Mouse (Mus musculus) embryo, embryonic 10.5 days (tissue): ENCODE measurements at regions not wholly inside any gene's neighbourhood (a gene's known extent, or its start where the extent isn't known, plus 50 kb on each side); places are given as distances from the start of the nearest gene placed in this dataset.
A peak's percentile ranks its signal among the peaks of the same experiment; 100 is the strongest.

Experiments
- DNase-seq: peaks from one replicate; pipeline ENCODE4 v3.0.0-alpha.2; 2015; ENCODE audit warnings: low spot score

GRCm38 (mm10) chr3:81482742-81483141 lies 446.5 kb downstream of the Pdgfc start:
- peak; percentile 4 for DNase-seq

GRCm38 (mm10) chr3:81483363-81483762 lies 447.1 kb downstream of the Pdgfc start:
- peak; percentile 37 for DNase-seq

- DNase-seq: no peak
These were observed 427.1 kb upstream of the Ctso start for GRCm38 (mm10) chr3:81505316-81505715.

DNA sequence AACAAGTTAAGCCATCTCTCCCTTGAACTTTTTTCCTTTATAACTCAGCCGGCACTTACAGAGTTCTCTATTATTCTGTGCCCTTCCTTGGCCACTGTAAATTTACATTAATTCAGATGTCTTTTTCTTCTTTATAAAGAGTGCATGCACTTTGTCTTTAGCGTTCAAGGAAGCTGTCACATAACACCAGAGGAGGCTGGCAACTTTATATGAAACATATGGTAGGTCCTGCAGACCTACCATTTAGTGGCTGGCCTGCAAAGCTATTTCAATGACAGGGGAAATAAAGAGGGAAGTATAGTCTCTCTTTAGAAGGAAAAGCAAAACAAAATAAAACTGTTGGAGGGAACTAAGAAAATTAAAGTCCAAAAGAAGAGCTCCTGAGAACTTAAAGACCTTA lies 423.8 kb upstream of the Ctso start:
- DNase-seq: peak; percentile 28

GRCm38 (mm10) chr3:81521804-81522203 lies 410.6 kb upstream of the Ctso start:
- DNase-seq: no peak

GRCm38 (mm10) chr3:81530872-81531271 lies 401.5 kb upstream of the Ctso start:
- DNase-seq: no peak

DNA sequence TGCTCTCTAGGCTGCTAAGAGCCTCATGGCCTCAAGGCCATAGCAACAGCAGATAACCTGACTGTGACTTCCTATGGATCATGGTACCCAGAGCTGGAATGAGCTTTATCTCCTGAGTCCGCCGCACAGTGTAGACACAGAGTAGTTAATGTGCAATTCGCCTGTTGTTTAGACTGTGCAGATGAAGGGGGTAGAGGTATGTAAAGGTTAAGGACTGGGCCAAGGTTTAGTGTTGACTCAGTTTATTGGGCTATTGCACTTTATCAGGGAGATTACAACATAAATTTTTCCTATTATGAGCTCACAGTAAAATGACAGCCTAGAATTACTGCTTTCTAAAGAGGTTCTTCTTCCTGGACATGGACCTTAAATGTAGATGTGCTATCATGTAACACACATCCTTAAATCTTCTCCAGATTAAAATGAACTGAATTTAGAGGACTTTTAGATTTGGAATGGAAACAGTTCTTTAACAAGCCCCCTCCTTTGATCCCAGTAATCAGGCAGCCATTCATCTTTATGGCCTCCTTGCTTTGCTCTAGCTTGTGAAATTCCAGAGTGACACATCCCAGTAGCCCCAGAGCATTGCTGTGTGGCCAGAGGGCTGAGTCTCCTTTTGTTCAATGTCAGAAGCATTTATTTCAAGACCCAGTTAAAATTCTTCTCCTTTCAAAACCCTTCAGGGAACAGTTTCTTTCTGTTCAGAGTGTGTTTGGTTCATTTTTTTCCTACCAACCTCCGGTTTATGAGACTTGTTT lies 396.8 kb upstream of the Ctso start:
- peak; percentile 54 for DNase-seq

GRCm38 (mm10) chr3:81554773-81555172 lies 377.6 kb upstream of the Ctso start:
- DNase-seq: no peak

DNA sequence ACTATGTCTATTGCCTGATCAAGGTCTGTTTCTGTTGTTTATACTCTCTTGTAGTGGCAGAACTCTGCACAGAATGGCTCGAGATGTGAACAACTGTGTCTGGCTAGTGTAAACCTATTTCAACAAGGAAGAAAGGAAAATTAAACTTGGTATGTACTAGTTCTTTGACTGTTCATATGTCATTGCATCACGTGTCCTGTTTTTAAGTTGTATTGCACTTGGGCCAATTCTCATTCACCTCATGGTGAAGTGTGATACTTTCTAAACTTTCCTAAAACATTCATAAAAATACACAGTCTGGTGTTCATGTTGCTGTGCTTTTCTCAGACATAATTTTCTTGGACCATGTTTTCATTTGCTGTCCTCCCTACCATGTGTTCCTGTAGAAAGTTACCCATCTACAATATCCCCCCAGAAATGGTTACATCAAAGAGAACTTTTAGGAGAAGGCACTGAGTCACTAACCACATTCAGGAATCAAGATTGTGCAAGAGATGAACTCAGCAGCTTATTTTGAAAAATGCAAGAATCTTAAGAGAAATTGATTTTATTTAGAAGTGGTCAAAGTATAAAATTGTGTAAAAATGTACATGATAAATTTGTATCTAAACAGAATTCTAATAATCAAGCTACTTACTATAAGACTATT lies 369.7 kb upstream of the Ctso start:
- DNase-seq: no peak

GRCm38 (mm10) chr3:81563858-81564756 lies 368.3 kb upstream of the Ctso start:
- no peak for DNase-seq

DNA sequence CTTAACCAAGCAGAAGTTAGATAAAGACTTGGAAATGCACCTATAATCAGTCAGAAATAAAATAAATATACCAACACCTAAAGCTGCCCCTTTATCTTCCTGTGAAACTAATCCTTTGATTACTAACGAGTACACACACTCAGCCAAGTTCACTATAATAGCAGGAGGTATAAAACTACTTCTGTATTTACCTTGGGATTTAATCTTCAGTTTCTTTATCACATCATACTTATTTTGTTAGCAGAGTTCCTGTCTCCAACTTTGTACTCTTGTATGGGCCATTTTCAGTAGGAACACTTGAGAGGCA lies 367.7 kb upstream of the Ctso start:
- DNase-seq: no peak

- peak; percentile 32 for DNase-seq
These were observed 348.9 kb upstream of the Ctso start for GRCm38 (mm10) chr3:81583387-81584027.

- no peak for DNase-seq
These were observed 343.3 kb upstream of the Ctso start for GRCm38 (mm10) chr3:81589109-81589508.

DNA sequence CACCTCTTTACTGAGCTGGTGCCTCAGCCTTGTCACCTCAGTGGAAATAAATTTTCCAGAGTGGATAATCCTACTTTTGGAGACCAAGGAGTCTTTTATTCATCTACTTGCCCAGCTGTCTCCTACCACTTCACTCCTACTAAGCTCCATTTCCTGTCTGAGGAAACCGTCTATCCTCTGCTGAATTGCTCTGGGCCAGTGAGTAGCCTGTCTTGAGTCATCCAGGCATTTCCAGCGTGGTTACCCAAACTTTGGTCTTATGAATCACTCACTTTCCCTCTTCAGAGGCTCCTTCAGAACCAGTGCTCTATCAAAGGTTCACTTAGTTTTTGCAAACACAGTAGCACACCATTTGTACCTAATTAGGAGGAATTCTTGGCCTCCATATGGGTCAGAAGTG lies 303.2 kb upstream of the Ctso start:
- no peak for DNase-seq

DNA sequence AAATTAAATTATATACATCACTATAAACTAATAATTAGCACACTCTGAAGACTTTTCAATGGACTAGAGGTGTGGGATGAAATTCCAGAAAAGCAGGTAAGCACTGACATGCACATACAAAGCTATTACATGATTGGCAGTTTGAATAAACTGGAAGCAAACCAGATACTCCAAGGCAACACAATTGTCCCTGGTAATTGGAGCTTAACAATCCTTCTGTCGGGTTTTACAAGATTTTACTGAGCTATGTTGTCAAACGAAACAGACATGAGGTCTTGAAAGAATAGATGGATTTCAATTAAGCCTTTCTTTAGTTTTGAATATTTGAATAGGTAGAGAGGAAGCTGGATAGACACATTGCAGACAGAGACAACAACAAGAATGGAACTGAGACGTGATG lies 273.9 kb upstream of the Ctso start:
- DNase-seq: peak; percentile 6

DNA sequence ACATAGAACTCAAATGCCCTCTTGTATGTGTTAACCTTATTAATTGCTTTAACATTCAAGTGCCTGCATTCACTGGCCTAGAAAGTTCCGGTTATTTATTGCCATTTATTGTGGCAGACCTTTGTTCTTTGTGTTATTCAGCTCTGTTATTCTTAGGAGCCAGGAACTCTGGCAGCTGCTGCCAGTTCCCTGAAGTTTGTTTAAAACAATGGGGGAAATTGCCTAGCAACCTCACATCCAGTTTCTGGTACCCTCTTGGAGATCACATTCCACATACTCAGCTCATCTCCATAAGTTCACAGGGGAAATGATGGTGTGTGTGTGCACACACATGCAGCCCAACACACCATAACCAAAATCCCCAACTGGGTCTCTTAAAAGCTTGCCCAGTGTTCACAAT lies 270.8 kb upstream of the Ctso start:
- DNase-seq: peak; percentile 74

- no peak for DNase-seq
These were observed 266.1 kb upstream of the Ctso start for GRCm38 (mm10) chr3:81666262-81666661.

DNA sequence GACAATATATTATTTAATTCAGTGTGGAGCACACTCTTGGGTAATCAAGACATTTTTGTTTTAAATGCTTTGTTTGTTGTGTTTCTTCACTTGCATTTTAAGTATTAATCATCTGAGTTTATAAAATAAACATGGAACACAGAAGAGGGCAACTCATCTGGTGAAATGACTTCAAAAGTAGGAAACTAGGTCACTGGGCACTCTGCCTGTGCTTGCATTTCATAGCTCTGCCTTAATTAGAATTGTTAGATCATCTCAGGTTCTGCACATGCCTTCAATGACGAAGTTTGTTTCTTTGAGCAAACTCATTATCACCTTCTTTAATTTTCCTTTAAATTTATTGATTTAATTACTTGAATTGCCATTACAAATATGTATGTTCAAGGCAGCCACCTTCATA lies 255.8 kb upstream of the Ctso start:
- DNase-seq: no peak

DNA sequence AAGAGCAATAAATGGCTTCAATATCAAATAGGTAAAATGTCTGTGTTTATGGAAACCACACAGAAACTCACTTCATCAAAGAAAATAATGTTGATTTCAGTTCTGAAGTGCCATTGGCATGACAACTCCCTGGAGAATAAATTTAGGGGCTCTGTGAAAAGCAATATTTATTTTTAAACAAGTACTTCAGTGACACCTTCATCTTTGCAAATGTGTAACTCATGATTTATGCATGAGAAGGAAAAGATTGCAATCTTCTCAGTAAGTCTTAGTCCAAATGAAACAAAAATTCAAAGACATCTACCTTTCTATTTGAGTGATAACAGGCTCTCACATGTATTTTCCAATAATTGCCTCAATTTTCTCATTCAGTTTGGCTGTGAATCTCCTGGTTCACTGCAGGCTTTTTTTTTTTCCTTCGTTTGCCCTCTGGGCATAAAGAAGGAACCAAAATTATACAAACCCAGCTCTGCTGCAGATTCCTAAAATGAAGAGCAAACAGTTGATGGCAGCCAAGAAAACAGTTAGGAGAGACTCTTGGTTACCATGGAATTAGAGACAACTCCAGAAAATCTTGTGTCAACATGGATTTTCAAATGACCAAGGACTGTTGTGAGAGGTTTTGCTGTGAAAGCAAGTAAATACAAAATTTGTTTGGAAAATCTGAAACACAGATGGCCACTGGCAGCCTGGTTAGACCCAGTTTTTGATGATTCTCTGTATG lies 230.3 kb upstream of the Ctso start:
- DNase-seq: no peak

GRCm38 (mm10) chr3:81718911-81719310 lies 213.5 kb upstream of the Ctso start:
- no peak for DNase-seq

DNA sequence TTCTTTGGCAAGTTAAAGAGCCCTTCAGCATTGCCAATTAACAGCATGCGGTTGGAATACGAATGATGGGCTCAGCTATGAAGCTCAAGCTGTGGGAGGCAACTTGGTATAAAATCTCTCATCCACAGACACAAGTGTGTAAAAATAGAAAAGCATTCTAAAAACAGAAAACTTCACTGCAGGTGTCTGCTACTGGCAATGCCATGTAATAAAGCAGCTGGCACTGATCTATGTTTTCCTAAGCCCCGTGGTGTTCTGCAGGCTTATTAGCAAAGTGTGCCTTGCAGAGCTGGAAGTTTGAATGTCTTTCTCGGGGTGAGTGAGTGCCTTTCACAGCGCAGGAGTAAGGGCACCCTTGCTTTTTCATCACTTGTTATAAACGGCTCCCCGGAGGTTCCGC lies 196.9 kb upstream of the Ctso start:
- DNase-seq: peak; percentile 5

DNA sequence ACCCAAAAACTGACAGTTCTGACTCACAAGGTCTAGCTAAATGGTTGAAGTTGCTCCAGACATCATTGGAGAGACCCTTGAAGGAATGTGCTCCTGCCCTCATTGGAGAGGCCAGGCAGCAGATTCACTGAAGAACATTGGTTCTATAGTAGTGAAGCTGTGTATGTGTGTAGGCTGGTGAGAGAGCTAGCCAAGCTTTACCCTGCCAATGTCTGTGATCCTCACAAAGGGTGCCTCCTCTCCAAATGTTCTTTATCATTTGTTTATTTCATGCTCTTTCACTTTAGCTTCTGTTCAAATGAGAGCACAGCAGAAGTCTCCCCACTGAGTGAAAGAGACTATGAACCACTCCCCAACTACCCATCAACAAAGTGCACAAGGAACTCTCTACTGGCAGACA lies 195.6 kb upstream of the Ctso start:
- DNase-seq: no peak
